Comparison of ENCODE assay signal across 16 mouse cellular contexts in the genomic region with DNA sequence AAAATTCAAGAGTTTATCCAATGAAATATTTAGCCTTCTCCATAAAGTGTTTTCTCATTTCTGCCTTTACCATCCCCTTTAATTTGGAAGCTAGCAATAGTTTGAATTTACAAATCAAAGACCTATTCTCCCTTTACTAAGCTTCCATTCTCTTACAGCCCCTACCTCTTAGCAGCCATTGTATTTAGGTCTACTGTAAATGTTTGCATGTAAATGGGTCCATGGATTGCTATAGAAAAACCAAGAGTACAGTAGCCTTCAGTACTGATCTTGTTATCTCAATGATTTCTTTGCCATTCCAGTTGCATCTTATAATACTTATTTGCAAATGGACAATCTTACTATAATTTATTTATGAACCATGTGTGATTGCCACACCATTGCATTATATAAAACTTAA.
"Had no signal": no experiment of that assay in that cellular context is flagged by ENCODE, and none has a peak within 500 bp of the region (broad histone marks: within the 10 kb centered on the region; RNA-seq: fewer than 3 reads in every experiment).

No protein-coding gene starts in this region.

- DNase-seq: heart, postnatal 10 days; heart, postnatal 14 days; heart, postnatal 36 days; heart, postnatal 4 days; kidney, adult 11 months; kidney, adult 18-20 months; kidney, adult 2 months; kidney, adult 8-10 months; kidney, adult 9 months; kidney, postnatal 10 days; kidney, postnatal 14 days; kidney, postnatal 25 days; kidney, postnatal 36 days; kidney, postnatal 4 days; layer of hippocampus, adult 9-11 months; layer of hippocampus, postnatal 36 days had no signal
